Mouse (Mus musculus) left cerebral cortex, postnatal 4 days (tissue): Measurements from ENCODE around the gene Tal1. TPM values are rescaled to one million over a fixed set of nuclear protein-coding genes. Genes with fewer than 3 reads are reported as not detected.
A peak's percentile ranks its signal among the peaks of the same experiment; 100 is the strongest.

Experiments used
- DNase-seq: peaks from one replicate; pipeline ENCODE4 v3.0.0-alpha.2; 2022
- intact Hi-C: fragments of 180-260 bp; cut with DNase I; formaldehyde crosslinking; loops from one replicate; pipeline ENCODE4 v1.15.1; 2025
- total RNA-seq, 2 experiments: library from RNA; stranded (reverse); gene quantifications; 2 replicates each; pipeline ENCODE4 v1.2.3; 2021

Tal1 gene
- total RNA-seq: 1 to 10 TPM; 2.1 to 2.4 TPM

DNA sequence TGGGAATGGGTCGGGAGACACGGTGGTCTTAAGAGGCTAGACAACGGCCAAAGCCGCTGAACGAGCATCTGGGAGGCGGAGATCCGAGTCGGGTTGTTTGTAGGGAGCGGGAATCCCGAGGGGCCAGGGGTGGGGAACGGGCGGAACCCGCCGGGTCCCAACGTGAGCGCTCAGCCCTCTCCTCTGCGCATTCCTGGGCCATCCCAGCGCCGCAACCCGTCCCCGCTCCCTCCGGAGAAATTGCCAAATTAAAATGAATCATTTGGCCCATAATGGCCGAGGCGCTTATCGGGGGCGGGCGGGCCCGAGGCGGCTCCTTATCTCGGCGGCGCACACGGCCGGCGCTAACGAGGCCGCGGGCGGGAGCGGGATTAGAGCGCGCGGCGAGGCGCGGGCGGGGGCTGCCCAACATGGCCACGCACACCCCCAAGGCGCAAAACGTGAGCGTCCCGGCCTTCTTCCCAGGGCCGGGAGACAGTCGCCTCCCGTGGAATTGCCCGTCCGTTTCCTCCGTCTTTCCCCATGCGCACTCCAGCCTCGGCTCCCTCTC, at the start of gene Tal1:
TSS of gene Tal1 (plus strand) at position 56 of the 550 bp plus-strand sequence.
- no peak for DNase-seq

DNA sequence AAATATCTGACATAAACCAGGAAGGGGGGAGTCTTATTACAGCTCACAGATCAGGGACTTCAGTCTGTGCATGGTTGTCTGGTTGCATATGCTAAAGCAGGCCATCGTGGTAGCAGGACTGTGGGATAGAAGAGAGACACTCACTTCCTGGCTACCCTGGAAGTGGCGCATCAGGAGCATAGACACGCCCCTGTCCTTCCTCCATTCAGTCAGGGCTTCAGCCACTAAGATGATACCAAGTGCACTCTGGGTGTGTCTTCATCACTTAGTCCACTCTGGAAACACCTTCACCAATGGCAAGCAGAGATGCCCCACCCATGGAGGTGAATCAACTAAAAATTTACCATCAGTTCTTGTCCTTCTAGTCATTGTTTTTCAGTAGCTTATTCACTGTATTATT, 42.0 kb upstream of the Tal1 start:
- DNase-seq: no peak
- intact Hi-C loops: no loop called here

More for the DNA sequence above, at the start of gene Tal1:
- intact Hi-C loops: loop anchor here (5.0 kb wide), 1 partner anchor 154 kb away; no protein-coding TSS in a partner anchor

GRCm38 (mm10) chr4:115019997-115020396, 36.2 kb upstream of the Tal1 start:
- intact Hi-C loops: no loop called here
- DNase-seq: no peak

- intact Hi-C loops: no loop called here
- no peak for DNase-seq
Measured at GRCm38 (mm10) chr4:115035043-115035442, 21.2 kb upstream of the Tal1 start.

GRCm38 (mm10) chr4:115038242-115038641, 18.0 kb upstream of the Tal1 start:
- DNase-seq: peak; percentile 40
- intact Hi-C loops: no loop called here

DNA sequence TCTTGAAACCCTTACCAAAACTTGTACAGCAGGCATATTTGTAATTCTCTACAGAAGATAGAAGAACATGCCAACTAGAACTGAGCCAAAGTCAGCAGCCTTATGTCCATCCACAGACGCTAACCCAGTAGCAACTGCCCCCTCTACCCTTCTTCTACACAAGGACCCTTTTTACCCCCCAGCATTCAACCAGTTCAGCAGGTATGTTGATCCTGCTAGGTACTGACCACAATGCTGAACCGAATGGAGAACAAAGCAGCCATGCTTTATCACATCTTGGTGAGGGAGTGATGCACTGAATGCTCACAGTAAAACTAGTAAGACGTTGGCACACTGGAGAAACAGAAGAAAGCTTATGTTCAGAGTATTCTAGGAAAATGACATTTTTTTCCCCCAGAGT, 10.6 kb upstream of the Tal1 start:
- no peak for DNase-seq
- intact Hi-C loops: no loop called here

DNA sequence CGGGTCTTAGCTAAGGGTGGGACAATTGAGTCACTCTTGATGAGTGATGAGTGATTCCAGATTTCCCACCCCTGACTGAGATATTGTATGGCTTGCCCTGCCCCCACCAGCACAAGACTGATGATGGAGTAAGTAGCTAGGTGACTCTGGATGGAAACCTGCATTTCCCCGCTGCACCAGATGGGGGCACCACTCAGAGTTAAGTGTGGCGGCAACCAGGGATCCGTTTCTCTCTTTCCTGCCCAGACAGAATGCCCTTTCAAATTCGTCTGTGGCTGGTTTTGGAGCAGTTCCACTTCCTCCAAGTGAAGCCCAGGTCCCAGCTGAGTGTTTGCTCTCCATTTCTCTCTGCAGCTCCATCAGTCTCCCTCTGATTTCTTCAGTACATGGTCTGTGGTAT, 8.5 kb upstream of the Tal1 start:
- intact Hi-C loops: no loop called here
- peak; percentile 55 for DNase-seq

DNA sequence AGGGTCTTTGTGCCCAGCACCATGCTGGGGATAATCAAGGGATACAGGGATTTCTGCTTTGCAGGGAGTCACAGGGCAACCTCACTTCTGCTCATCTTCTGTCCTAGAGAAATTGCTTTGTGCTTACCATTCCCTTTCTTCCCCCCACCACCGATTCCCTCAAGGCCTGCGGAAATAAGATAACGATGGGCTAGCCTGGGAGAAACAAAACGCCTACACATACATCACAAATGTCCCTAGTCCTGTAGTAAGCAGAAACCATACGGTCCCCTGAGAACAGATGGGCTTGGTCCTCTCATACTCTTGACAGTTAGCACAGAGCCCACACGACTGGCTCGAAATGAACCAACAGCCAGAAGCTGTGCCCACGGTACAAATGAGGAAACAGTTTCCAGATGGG, 8.0 kb upstream of the Tal1 start:
- intact Hi-C loops: no loop called here
- DNase-seq: no peak

DNA sequence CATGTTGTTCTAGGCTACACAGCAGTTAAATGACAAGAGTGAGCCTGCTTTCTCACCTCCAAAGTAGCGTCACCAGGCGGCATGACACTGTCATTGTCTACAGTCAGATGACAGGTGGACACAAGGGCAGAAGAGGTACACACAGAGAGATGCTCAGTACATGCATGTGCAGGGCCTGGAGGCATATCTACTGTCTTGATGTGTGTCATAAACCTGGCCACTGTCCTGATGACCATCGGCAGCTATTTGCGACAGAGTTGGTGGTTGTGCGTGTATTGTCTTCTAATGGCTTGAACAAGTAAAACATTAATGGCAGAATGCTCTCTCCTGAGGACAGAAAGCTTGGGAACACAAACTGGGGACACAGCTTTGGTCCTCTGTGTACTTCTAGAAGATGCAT, 5.0 kb upstream of the Tal1 start:
- intact Hi-C loops: no loop called here

GRCm38 (mm10) chr4:115052343-115053005, 3.8 kb upstream of the Tal1 start:
- intact Hi-C loops: no loop called here
- DNase-seq: peak; percentile 27

More for the DNA sequence above, 5.0 kb upstream of the Tal1 start:
- DNase-seq: no peak

DNA sequence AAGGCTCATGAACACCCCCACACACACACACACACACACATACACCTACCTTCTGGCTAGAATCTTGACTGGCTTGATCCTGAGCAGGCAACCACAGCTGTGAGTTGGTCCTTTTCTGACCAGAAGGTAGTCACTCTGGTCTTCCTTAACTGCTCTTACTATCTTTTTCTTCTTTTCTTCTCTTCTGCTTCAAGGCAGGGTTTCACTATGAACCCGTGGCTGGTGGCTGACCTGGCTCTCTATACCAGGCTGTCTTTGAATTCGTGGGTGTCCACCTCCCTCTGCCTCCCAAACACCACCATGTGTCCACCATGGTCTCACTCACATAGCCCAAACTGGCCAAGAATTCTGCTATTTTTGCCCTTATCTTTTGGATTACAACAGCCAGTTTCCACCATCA, 1.2 kb upstream of the Tal1 start:
- intact Hi-C loops: loop anchor here (5.0 kb wide), 1 partner anchor 153 kb away; no protein-coding TSS in a partner anchor
- no peak for DNase-seq

GRCm38 (mm10) chr4:115055691-115056090, 535 bp upstream of the Tal1 start:
- DNase-seq: no peak
- intact Hi-C loops: loop anchor here (5.0 kb wide), 1 partner anchor 153 kb away; no protein-coding TSS in a partner anchor

- DNase-seq: peak; percentile 24
- intact Hi-C loops: loop anchor here (5.0 kb wide), 1 partner anchor 155 kb away; no protein-coding TSS in a partner anchor
Measured at GRCm38 (mm10) chr4:115056921-115057673, 871 bp downstream of the Tal1 start.

- no peak for DNase-seq
- intact Hi-C loops: loop anchor here (5.0 kb wide), 1 partner anchor 155 kb away; no protein-coding TSS in a partner anchor
Measured at GRCm38 (mm10) chr4:115057674-115058316, 1.6 kb downstream of the Tal1 start.

DNA sequence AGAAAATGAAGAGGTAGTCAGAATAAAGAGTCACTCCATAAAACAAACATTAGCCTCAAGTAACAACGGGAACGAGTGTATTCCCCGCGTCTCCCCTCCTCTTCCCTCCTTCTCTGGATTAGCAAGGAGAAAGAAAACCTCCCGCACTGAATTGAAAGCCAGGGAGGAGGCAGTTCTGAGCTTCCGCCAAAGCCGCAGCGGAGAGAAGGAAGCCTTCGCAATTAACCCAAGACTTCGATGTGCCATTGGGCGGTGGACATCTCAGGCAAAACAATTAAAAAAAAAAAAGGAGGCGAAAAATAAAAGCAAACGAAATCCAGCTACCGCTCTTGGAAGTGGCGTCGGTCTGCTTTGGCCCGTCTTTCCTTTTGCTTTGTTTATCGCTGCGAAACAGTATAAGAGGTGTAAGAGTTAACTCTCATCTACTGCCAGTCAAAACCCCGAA, 2.1 kb downstream of the Tal1 start:
- no peak for DNase-seq
- intact Hi-C loops: loop anchor here (5.0 kb wide), 1 partner anchor 156 kb away; no protein-coding TSS in a partner anchor

DNA sequence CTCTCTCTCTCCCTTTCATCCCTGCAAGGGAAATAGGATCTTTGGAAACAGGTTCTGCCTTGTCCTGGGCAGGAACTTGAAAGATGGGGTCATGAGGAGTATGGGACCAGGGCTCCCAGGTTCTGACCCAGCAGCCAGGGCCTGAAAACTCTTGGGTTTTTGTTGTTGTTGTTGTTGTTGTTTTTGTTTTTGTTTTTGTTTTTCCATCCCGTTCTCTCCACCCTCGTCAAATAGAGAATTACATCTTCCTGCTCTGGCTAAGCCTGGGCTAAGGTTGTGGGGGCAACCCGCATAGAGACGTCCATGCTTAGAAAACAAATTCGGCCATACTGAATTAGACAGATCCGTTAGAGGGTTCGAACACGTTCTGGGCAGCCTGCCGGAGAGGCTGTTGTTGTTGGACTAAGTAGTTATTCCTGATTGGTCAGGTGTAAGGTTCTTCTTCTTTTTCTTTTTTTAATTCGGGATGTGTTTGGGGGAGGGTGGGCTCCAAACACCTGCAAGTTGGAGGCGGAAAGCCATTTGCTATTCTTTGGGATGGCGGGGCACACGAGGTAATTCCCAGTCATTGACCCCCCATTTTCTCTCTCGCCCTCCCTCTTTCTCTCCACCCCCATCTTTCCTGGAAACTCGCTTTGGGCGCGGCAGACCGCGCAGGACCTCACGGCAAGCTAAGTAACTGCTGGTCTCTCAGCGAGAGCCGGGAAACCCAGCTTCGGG, 2.8 kb downstream of the Tal1 start:
- intact Hi-C loops: loop anchor here (5.0 kb wide), 1 partner anchor 157 kb away; no protein-coding TSS in a partner anchor
- no peak for DNase-seq

- intact Hi-C loops: loop anchor here (5.0 kb wide), 1 partner anchor 158 kb away; no protein-coding TSS in a partner anchor
- DNase-seq: no peak
Measured at GRCm38 (mm10) chr4:115059871-115060270, 3.6 kb downstream of the Tal1 start.

GRCm38 (mm10) chr4:115060753-115061152, 4.5 kb downstream of the Tal1 start:
- intact Hi-C loops: no loop called here
- DNase-seq: no peak

DNA sequence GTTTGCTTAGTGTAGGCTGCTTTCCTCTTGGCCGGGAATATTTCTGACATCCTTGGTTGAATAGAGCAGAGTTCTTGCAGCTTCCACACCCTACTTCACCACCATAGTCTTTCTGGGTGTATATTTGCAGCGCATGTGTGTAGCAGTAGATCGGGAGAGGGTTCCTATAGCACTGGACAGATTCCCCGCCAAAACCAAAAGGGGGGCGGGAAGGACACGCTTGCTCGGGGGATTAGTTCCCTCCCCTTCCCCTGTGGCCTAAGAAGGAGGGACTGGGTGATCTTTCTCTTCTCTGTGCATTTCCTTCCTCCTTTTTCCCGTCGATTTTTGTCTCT, 6.3 kb downstream of the Tal1 start:
- intact Hi-C loops: no loop called here
- DNase-seq: no peak

- intact Hi-C loops: no loop called here
- peak; percentile 18 for DNase-seq
Measured at GRCm38 (mm10) chr4:115062875-115063517, 6.8 kb downstream of the Tal1 start.
